Mouse (Mus musculus): Measurements from ENCODE around the gene Gpr141. TPM values are rescaled to one million over a fixed set of nuclear protein-coding genes. Genes with fewer than 3 reads are reported as not detected.

The Gpr141 gene
- total RNA-seq, 2 experiments from 2014 or later, result not detected

- no peak for DNase-seq (ENCODE audit: low spot score in 2 of 2)
These were observed 93.2 kb downstream of the Gpr141 start for GRCm38 (mm10) chr13:19730826-19731225.

DNA sequence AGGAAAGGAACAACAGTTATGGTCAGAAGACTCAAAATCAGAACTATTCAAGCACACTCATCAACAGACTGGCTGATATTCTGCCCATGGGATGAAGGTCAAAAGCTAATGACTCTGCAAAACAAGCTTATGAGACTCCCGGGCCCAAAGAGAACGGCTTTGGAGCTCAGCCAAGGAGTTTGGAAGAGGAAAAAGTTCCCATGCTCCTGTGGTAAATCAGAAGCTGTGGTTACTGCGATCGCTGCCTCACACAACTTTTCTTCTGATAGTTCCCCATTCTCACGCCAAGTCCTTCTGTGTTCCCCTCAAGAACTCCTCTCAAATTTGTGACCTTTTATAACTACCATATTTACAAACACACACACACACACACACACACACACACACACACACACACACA lies 105.1 kb downstream of the Gpr141 start:
- DNase-seq (ENCODE audit: low spot score in 2 of 2), result no peak

DNA sequence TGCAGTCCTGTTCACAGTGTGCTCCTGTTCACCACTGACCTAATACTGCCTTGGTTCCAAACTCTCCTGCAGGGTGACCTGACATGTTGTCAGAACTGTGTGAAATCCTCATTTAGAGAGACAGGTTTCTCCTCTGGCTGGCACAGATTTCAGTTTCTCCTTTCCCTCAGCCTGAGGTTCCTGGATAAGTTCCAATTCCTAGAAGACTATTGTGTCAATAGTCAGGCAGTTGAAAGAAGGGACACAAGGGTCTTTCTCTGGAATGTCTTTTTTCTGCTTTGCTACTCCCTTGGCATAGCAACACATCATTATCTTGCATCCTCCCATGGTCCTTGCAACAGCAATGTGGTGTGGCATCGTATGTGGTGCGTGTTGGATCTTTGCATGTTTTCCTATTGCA lies 106.9 kb downstream of the Gpr141 start:
- DNase-seq (ENCODE audit: low spot score in 2 of 2), result no peak

DNA sequence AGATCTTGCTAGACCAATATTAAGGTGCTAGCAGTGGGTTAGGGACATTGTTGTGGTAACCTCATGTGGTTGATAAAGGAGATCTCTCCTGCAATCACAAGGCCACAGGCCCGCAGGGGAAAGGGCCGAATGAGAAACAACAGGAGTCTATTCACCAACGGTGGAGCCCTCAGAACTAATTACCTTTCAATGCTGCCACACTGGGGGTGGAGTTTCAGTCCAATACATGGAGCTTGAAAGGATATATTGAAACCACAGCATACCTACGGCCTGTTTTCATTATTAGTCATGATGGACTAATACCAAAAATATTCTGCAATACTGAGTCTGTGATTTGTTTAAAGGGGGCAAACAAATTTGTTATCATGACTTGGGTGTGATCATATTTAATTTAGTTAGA lies 120.3 kb downstream of the Gpr141 start:
- DNase-seq (ENCODE audit: low spot score in 2 of 2), result no peak

DNA sequence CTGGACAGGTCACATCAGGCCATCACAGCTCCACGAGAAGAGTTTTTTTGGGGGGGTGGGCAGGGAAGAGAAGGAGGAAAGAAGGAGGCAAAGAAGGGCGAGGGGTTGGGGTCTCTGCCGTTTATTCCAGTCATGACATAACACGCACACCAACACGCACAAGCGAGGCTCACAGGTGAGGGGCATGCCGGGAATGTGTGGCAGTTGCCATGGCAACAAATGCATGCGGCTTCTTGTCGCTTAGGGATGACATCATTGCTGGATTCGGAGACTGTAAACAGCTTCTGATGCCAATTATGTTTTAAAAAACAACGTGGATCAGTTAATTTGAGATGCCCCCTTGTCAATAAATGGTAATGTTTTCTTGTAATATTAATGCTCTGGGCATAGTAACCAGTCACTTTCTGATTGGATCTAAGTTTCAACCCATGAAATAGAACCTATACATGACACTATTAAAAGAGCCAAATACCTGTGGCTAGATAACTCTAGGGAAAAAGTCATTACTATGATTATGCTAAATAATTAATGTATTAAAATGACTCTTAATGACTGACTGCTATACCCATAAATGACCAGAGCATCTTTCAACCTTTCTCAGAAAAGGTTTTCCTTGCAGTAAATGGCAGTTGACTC lies 122.5 kb downstream of the Gpr141 start:
- DNase-seq (ENCODE audit: low spot score in 2 of 2), result peak; percentile 58 to 63

- no peak for DNase-seq (ENCODE audit: low spot score in 2 of 2)
These were observed 123.2 kb downstream of the Gpr141 start for GRCm38 (mm10) chr13:19700733-19701442.

Other genes with a start within 250 kb of the Gpr141 start
- 10 to 100 TPM; 36.3 to 42.2 TPM for gene Epdr1, start 204.3 kb downstream of the Gpr141 start, total RNA-seq (2021)
- gene Sfrp4, start 201.2 kb downstream of the Gpr141 start, total RNA-seq (2021), result 1 to 10 TPM; 2.2 to 2.4 TPM
- not detected for gene Nme8, start 126.5 kb downstream of the Gpr141 start, total RNA-seq (2021)

All from layer of hippocampus, postnatal 10 days (tissue).